ENCODE assay signal across 8 mouse cellular contexts in genomic region chr13:98222848-98223247, GRCm38 (mm10). TPM values are rescaled to one million over a fixed set of nuclear protein-coding genes. Genes with fewer than 3 reads are reported as not detected.
DNase-seq lines count a peak whose midpoint lies in the region; ATAC-seq and TF ChIP-seq lines count a peak whose summit lies in the region.
"Had no signal": no experiment of that assay in that cellular context is flagged by ENCODE, and none has a peak within 500 bp of the region (broad histone marks: within the 10 kb centered on the region; RNA-seq: fewer than 3 reads in every experiment).

No protein-coding gene starts in this region.

- 0 out of 2 replicates have a peak overlapping the region, but pooled peaks have one; percentile 17 for H3K4me2 ChIP-seq in midbrain, embryonic 15.5 days

- no peaks in the 10 kb centered on the region for H3K9me3 ChIP-seq in midbrain, embryonic 15.5 days

- DNase-seq in testis, postnatal 14 days (ENCODE audit: low spot score): no peak
- peak; percentile 31 for DNase-seq in brain, adult 2 months (ENCODE audit: low read depth, low spot score)
- DNase-seq in gastrocnemius, postnatal 10 days: peak; percentile 25
- peak; percentile 61 for DNase-seq in kidney, postnatal 10 days
- DNase-seq in layer of hippocampus, adult 9-11 months: no peak

- no peak overlapping the region; the same call in 1 of the 2 replicates for H3K9ac ChIP-seq in midbrain, embryonic 15.5 days

- WGBS in midbrain, embryonic 15.5 days: 35% methylated on average over 12 of the region's 12 CpGs

- TF ChIP-seq CTCF in testis, adult 2 months (IDR thresholded peaks at IDR 0.05; ENCODE audit: control insufficient read depth, insufficient read depth, insufficient replicate concordance, low read depth, low read length): peak; percentile 64; the same call in 1 of the 2 replicates

- ATAC-seq in midbrain, embryonic 15.5 days (replicated peaks): no peak; the same call in 1 of the 2 replicates

- H3K4me3 ChIP-seq in testis, adult 2 months (ENCODE audit: control insufficient read depth, low read depth, low read length): no peak overlapping the region
- no peak overlapping the region for H3K4me3 ChIP-seq in midbrain, embryonic 15.5 days

- no peaks in the 10 kb centered on the region for H3K4me1 ChIP-seq in testis, adult 2 months (ENCODE audit: control insufficient read depth, insufficient read depth, low read length)
- H3K4me1 ChIP-seq in midbrain, embryonic 15.5 days: peaks cover 5% of the 10 kb centered on the region

- H3K27ac ChIP-seq in testis, adult 2 months (ENCODE audit: control insufficient read depth, insufficient read depth, low read depth, low read length): no peak overlapping the region
- H3K27ac ChIP-seq in midbrain, embryonic 15.5 days: no peak overlapping the region

- no peaks in the 10 kb centered on the region for H3K27me3 ChIP-seq in testis, adult 2 months (ENCODE audit: control insufficient read depth, insufficient read depth, low read length)
- H3K27me3 ChIP-seq in midbrain, embryonic 15.5 days (replicated peaks): no peaks in the 10 kb centered on the region

- H3K36me3 ChIP-seq in testis, adult 2 months (ENCODE audit: control insufficient read depth, insufficient read depth, low read length): no peaks in the 10 kb centered on the region
- H3K36me3 ChIP-seq in midbrain, embryonic 15.5 days (replicated peaks): no peaks in the 10 kb centered on the region

- no peak for TF ChIP-seq POLR2A in testis, adult 2 months (IDR thresholded peaks at IDR 0.05; ENCODE audit: control insufficient read depth, low read depth, low read length)

RNA-seq across cellular contexts. Expression of gene Arhgef28, which starts 16.6 kb away (rescaled TPM):
- polyA plus RNA-seq in testis, adult 2 months (2012; rRNA removed): 0.67 and 1.2 TPM in 2 replicates
- total RNA-seq in gastrocnemius, postnatal 10 days (2021): 1 to 10 TPM; 5.0 to 6.0 TPM
- polyA plus RNA-seq in midbrain, embryonic 15.5 days (2015; fragmentation: Nextera tagmentation; extraction: Ambion mirVana): 27.0 and 27.5 TPM in 2 replicates

RNA-seq across cellular contexts. Expression of gene Utp15, which starts 40.0 kb away (rescaled TPM):
- 3.3 and 3.4 TPM in 2 replicates for polyA plus RNA-seq in testis, adult 2 months (2012; rRNA removed)
- total RNA-seq in gastrocnemius, postnatal 10 days (2021): 1 to 10 TPM; 5.2 to 6.4 TPM
- polyA plus RNA-seq in midbrain, embryonic 15.5 days (2015; fragmentation: Nextera tagmentation; extraction: Ambion mirVana): 32.3 and 34.1 TPM in 2 replicates

RNA-seq across cellular contexts. Expression of gene Ankra2, which starts 40.0 kb away (rescaled TPM):
- 18.5 and 22.2 TPM in 2 replicates for polyA plus RNA-seq in testis, adult 2 months (2012; rRNA removed)
- total RNA-seq in gastrocnemius, postnatal 10 days (2021): 10 to 100 TPM; 16.0 to 17.3 TPM
- polyA plus RNA-seq in midbrain, embryonic 15.5 days (2015; fragmentation: Nextera tagmentation; extraction: Ambion mirVana): 73.8 and 79.0 TPM in 2 replicates

RNA-seq across cellular contexts. Expression of gene Gm21976, which starts 56.8 kb away (rescaled TPM):
- 0.36 and 0.49 TPM in 2 replicates for polyA plus RNA-seq in testis, adult 2 months (2012; rRNA removed)
- total RNA-seq in gastrocnemius, postnatal 10 days (2021): not detected
- not detected in 2 replicates for polyA plus RNA-seq in midbrain, embryonic 15.5 days (2015; fragmentation: Nextera tagmentation; extraction: Ambion mirVana)
- total RNA-seq: gastrocnemius, postnatal 36 days had no signal

Comparison
In these comparisons a context has a peak if more than half of its experiments do, and no peak if none do; other contexts are left out.
1. DNase-seq: peak in brain, adult 2 months (single experiment), gastrocnemius, postnatal 10 days (single experiment) and kidney, postnatal 10 days (single experiment); none in testis, postnatal 14 days (single experiment) and layer of hippocampus, adult 9-11 months (single experiment).
2. RNA of gene Arhgef28, which starts 16.6 kb away (polyA plus RNA-seq): 27.0 to 27.5 TPM in midbrain, embryonic 15.5 days; 0.67 to 1.2 TPM in testis, adult 2 months; every median in the first group is over 10 times any median in the second.